Mouse (Mus musculus) thymus, adult 2 months (tissue): ENCODE measurements around the gene Pnpla8.

Experiments
- CTCF ChIP-seq: fragments of 200-500 bp; IDR thresholded peaks from 2 replicates; pipeline ENCODE4 v1.5.1; 2012; ENCODE audit warnings: mild to moderate bottlenecking, control low read depth, low read length, moderate library complexity, borderline replicate concordance; ENCODE audit not compliant: control insufficient read depth, poor library complexity, insufficient read depth; ENCODE audit errors: extremely low read depth
- POLR2A ChIP-seq: fragments of 200-500 bp; IDR thresholded peaks from 2 replicates; pipeline ENCODE4 v1.6.1; 2012; ENCODE audit warnings: mild to moderate bottlenecking, low read length, control low read depth, moderate library complexity; ENCODE audit not compliant: control insufficient read depth, poor library complexity, insufficient read depth; ENCODE audit errors: extremely low read depth

DNA sequence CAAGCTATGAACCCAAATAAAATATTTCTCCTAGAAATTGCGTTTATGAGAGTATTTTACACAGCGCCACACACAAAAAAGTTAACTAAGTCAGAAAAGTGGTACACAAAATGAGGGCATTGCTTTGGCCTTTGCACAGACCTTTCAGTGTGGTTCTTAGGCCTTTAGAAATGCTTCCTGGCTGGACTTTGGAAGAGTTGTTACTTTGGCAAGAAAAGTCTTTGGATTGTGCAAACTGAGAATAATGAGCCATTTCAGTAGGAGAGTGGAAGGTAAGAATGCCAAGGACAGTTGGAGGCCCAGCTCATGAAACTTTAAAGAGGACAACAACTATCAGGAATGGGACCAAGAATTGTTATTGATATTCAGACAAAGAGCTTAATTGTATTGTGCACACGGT, 24.6 kb downstream of the Pnpla8 start:
- TF ChIP-seq CTCF (no peak), POLR2A (no peak)
